In genomic region chr11:80208465-80208859, GRCm38 (mm10) we compare ENCODE assay signal across 8 mouse cellular contexts. TPM values are rescaled to one million over a fixed set of nuclear protein-coding genes. Genes with fewer than 3 reads are reported as not detected.
DNase-seq lines count a peak whose midpoint lies in the region; ATAC-seq and TF ChIP-seq lines count a peak whose summit lies in the region.

No protein-coding gene starts in this region.

- no peaks in the 10 kb centered on the region for H3K9me3 ChIP-seq in megakaryocyte, embryonic 14.5 days
- H3K9me3 ChIP-seq in forebrain, embryonic 16.5 days (ENCODE audit: control insufficient read depth, low read length) = no peaks in the 10 kb centered on the region
- H3K9me3 ChIP-seq in liver, embryonic 12.5 days (replicated peaks) = no peaks in the 10 kb centered on the region
- H3K9me3 ChIP-seq in stomach, postnatal 0 days (ENCODE audit: control insufficient read depth, low read length) = no peaks in the 10 kb centered on the region

- no peak for DNase-seq in stomach, postnatal 0 days (ENCODE audit: low spot score)
- DNase-seq in thymus, postnatal 10 days (ENCODE audit: low spot score in 2 of 2) = no peak
- DNase-seq in adrenal gland, adult 2 months = no peak

- no peak for TF ChIP-seq CTCF in stomach, postnatal 0 days (IDR thresholded peaks at IDR 0.05; ENCODE audit: low read depth)

- no peak overlapping the region for H3K27ac ChIP-seq in forebrain, embryonic 16.5 days (ENCODE audit: low read length)
- no peak overlapping the region for H3K27ac ChIP-seq in liver, embryonic 12.5 days
- no peak overlapping the region for H3K27ac ChIP-seq in stomach, postnatal 0 days (replicated peaks)

- H3K4me2 ChIP-seq in forebrain, embryonic 16.5 days (ENCODE audit: low read length) = no peak overlapping the region
- peak overlapping the region; percentile 80 for H3K4me2 ChIP-seq in liver, embryonic 12.5 days
- H3K4me2 ChIP-seq in stomach, postnatal 0 days (replicated peaks; ENCODE audit: low read depth) = no peak overlapping the region

- 38% methylated on average over 7 of the region's 7 CpGs for WGBS in forebrain, embryonic 16.5 days
- 34% methylated on average over 7 of the region's 7 CpGs for WGBS in liver, embryonic 12.5 days (ENCODE audit: insufficient replicate concordance)
- 38% methylated on average over 7 of the region's 7 CpGs for WGBS in stomach, postnatal 0 days

- ATAC-seq in megakaryocyte, adult 5-6 weeks (ENCODE audit: poor library complexity, severe bottlenecking) = no peak
- peak; percentile 21; the same call in 1 of the 2 replicates for ATAC-seq in forebrain, embryonic 16.5 days
- ATAC-seq in liver, embryonic 12.5 days = 0 out of 2 replicates have a peak, but pooled peaks have one; percentile 3
- ATAC-seq in stomach, postnatal 0 days (ENCODE audit: low FRiP score, low TSS enrichment) = peak; percentile 0; the same call in 1 of the 2 replicates
- ATAC-seq in CD4-positive, CD25-positive, alpha-beta regulatory T cell, adult 4 months = no peak

- H3K27me3 ChIP-seq in megakaryocyte, embryonic 14.5 days (replicated peaks) = no peaks in the 10 kb centered on the region
- no peaks in the 10 kb centered on the region for H3K27me3 ChIP-seq in forebrain, embryonic 16.5 days (replicated peaks; ENCODE audit: control insufficient read depth, insufficient read depth, low read length)
- no peaks in the 10 kb centered on the region for H3K27me3 ChIP-seq in liver, embryonic 12.5 days (replicated peaks)
- H3K27me3 ChIP-seq in stomach, postnatal 0 days (ENCODE audit: control insufficient read depth, insufficient read depth, low read length) = no peaks in the 10 kb centered on the region

- no peak overlapping the region for H3K9ac ChIP-seq in forebrain, embryonic 16.5 days (replicated peaks; ENCODE audit: low read depth, low read length)
- H3K9ac ChIP-seq in liver, embryonic 12.5 days = no peak overlapping the region
- no peak overlapping the region for H3K9ac ChIP-seq in stomach, postnatal 0 days (ENCODE audit: low read length)

- peaks cover 10% of the 10 kb centered on the region for H3K36me3 ChIP-seq in megakaryocyte, embryonic 14.5 days (replicated peaks; ENCODE audit: low read length)
- no peaks in the 10 kb centered on the region; the same call in 1 of the 2 replicates for H3K36me3 ChIP-seq in forebrain, embryonic 16.5 days (ENCODE audit: control insufficient read depth, insufficient read depth)
- peaks cover 12% of the 10 kb centered on the region for H3K36me3 ChIP-seq in liver, embryonic 12.5 days
- H3K36me3 ChIP-seq in stomach, postnatal 0 days (ENCODE audit: control insufficient read depth, insufficient read depth, low read length) = no peaks in the 10 kb centered on the region

- peak overlapping the region; percentile 100 for H3K4me3 ChIP-seq in megakaryocyte, embryonic 14.5 days (replicated peaks)
- H3K4me3 ChIP-seq in forebrain, embryonic 16.5 days (replicated peaks; ENCODE audit: low read length) = no peak overlapping the region; the same call in 1 of the 2 replicates
- H3K4me3 ChIP-seq in liver, embryonic 12.5 days = peak overlapping the region; percentile 74; the same call in 1 of the 2 replicates
- H3K4me3 ChIP-seq in stomach, postnatal 0 days (ENCODE audit: low read depth, low read length) = no peak overlapping the region

- H3K4me1 ChIP-seq in megakaryocyte, embryonic 14.5 days = peaks cover 20% of the 10 kb centered on the region; the same call in 1 of the 2 replicates
- H3K4me1 ChIP-seq in forebrain, embryonic 16.5 days (replicated peaks; ENCODE audit: control insufficient read depth, insufficient read depth, low read length) = peaks cover 10% of the 10 kb centered on the region
- H3K4me1 ChIP-seq in liver, embryonic 12.5 days = peaks cover 29% of the 10 kb centered on the region
- H3K4me1 ChIP-seq in stomach, postnatal 0 days (replicated peaks; ENCODE audit: control insufficient read depth, insufficient read depth) = no peaks in the 10 kb centered on the region

- no peak for TF ChIP-seq EP300 in stomach, postnatal 0 days (optimal IDR thresholded peaks at IDR 0.05)

RNA-seq across cellular contexts. Expression of gene Rhot1, which starts 0.4 kb away (rescaled TPM):
- 2.6 and 3.2 TPM in 2 replicates for polyA plus RNA-seq in megakaryocyte, embryonic 14.5 days (2012; ENCODE audit: insufficient read depth, low replicate concordance)
- 42.5 and 45.0 TPM in 2 replicates for total RNA-seq in megakaryocyte, adult 5-6 weeks (2015)
- total RNA-seq in megakaryocyte, adult 5-6 weeks (2017) = 34.6 and 37.8 TPM in 2 replicates
- polyA plus RNA-seq in forebrain, embryonic 16.5 days (2015; fragmentation: Nextera tagmentation; extraction: Ambion mirVana) = 79.5 and 82.6 TPM in 2 replicates
- polyA plus RNA-seq in liver, embryonic 12.5 days (2016; fragmentation: Nextera tagmentation; extraction: Ambion mirVana) = 36.7 and 36.9 TPM in 2 replicates
- 28.4 and 30.4 TPM in 2 replicates for polyA plus RNA-seq in stomach, postnatal 0 days (2015; fragmentation: Nextera tagmentation; extraction: Ambion mirVana)
- polyA plus RNA-seq in CD4-positive, CD25-positive, alpha-beta regulatory T cell, adult 4 months (2017; shearing (Covaris generic)) = 10 to 100 TPM; 25.1 to 28.2 TPM
- 10 to 100 TPM; 69.6 to 80.7 TPM for total RNA-seq in adrenal gland, adult 2 months (2021)
- 4.4 and 5.4 TPM in 2 replicates for polyA plus RNA-seq in adrenal gland, adult 2 months (2012; rRNA removed)

RNA-seq across cellular contexts. Expression of gene Rnf135, which starts 24.8 kb away (rescaled TPM):
- polyA plus RNA-seq in megakaryocyte, embryonic 14.5 days (2012; ENCODE audit: insufficient read depth, low replicate concordance) = 2.6 and 3.6 TPM in 2 replicates
- total RNA-seq in megakaryocyte, adult 5-6 weeks (2015) = 4.8 and 9.1 TPM in 2 replicates
- 4.4 and 4.7 TPM in 2 replicates for total RNA-seq in megakaryocyte, adult 5-6 weeks (2017)
- polyA plus RNA-seq in forebrain, embryonic 16.5 days (2015; fragmentation: Nextera tagmentation; extraction: Ambion mirVana) = 3.1 and 3.4 TPM in 2 replicates
- 4.2 and 5.0 TPM in 2 replicates for polyA plus RNA-seq in liver, embryonic 12.5 days (2016; fragmentation: Nextera tagmentation; extraction: Ambion mirVana)
- polyA plus RNA-seq in stomach, postnatal 0 days (2015; fragmentation: Nextera tagmentation; extraction: Ambion mirVana) = 7.5 and 8.8 TPM in 2 replicates
- 10 to 100 TPM in 1 of 2 experiments, 1 to 10 TPM in 1; 8.4 to 11.3 TPM for polyA plus RNA-seq in CD4-positive, CD25-positive, alpha-beta regulatory T cell, adult 4 months (2017; shearing (Covaris generic))
- 1 to 10 TPM; 7.1 to 9.8 TPM for total RNA-seq in adrenal gland, adult 2 months (2021)
- 8.4 and 12.2 TPM in 2 replicates for polyA plus RNA-seq in adrenal gland, adult 2 months (2012; rRNA removed)

RNA-seq across cellular contexts. Expression of gene Adap2, which starts 54.6 kb away (rescaled TPM):
- polyA plus RNA-seq in megakaryocyte, embryonic 14.5 days (2012; ENCODE audit: insufficient read depth, low replicate concordance) = 4.2 TPM in 1 of 2 replicates, not detected in the other
- 2.7 and 3.7 TPM in 2 replicates for total RNA-seq in megakaryocyte, adult 5-6 weeks (2015)
- total RNA-seq in megakaryocyte, adult 5-6 weeks (2017) = 4.2 and 5.8 TPM in 2 replicates
- polyA plus RNA-seq in forebrain, embryonic 16.5 days (2015; fragmentation: Nextera tagmentation; extraction: Ambion mirVana) = 2.9 and 3.0 TPM in 2 replicates
- 2.7 and 2.8 TPM in 2 replicates for polyA plus RNA-seq in liver, embryonic 12.5 days (2016; fragmentation: Nextera tagmentation; extraction: Ambion mirVana)
- 3.6 and 5.4 TPM in 2 replicates for polyA plus RNA-seq in stomach, postnatal 0 days (2015; fragmentation: Nextera tagmentation; extraction: Ambion mirVana)
- under 1 TPM in 1 of 2 experiments, not detected in 1; 0.17 TPM for polyA plus RNA-seq in CD4-positive, CD25-positive, alpha-beta regulatory T cell, adult 4 months (2017; shearing (Covaris generic))
- 10 to 100 TPM; 10.9 to 12.7 TPM for total RNA-seq in adrenal gland, adult 2 months (2021)
- 16.7 and 19.2 TPM in 2 replicates for polyA plus RNA-seq in adrenal gland, adult 2 months (2012; rRNA removed)

Comparison
In these comparisons a context has a peak if more than half of its experiments do, and no peak if none do; other contexts are left out.
1. H3K4me3 ChIP-seq: peak in megakaryocyte, embryonic 14.5 days (single experiment) and liver, embryonic 12.5 days (single experiment); none in forebrain, embryonic 16.5 days (single experiment) and stomach, postnatal 0 days (single experiment).
2. ATAC-seq: peak in forebrain, embryonic 16.5 days (single experiment), liver, embryonic 12.5 days (single experiment) and stomach, postnatal 0 days (single experiment); none in megakaryocyte, adult 5-6 weeks (single experiment) and CD4-positive, CD25-positive, alpha-beta regulatory T cell, adult 4 months (single experiment).